Mouse (Mus musculus) hindbrain, embryonic 13.5 days (tissue): ENCODE data around the gene Tdrd12. TPM values are rescaled to one million over a fixed set of nuclear protein-coding genes. Genes with fewer than 3 reads are reported as not detected.
"Not testable (repeated sequence)": the region's sequence is repeated elsewhere in the genome, so short reads cannot be mapped to it uniquely, and the experiment has no call there.

Experiments used
- ATAC-seq: fragments of 200-750 bp; cut with Nextera tagmentation; 2 replicates; pipeline ENCODE4 v1.8.0; 2017; ENCODE audit warnings: moderate TSS enrichment; ENCODE audit not compliant: low FRiP score
- H3K27ac ChIP-seq: fragments of 300-500 bp; sonication (generic); 2 replicates; pipeline ENCODE4 v1.5.1; 2015; ENCODE audit warnings: inconsistent platforms, mild to moderate bottlenecking, moderate library complexity
- H3K27me3 ChIP-seq: fragments of 300-500 bp; sonication (generic); 2 replicates; pipeline ENCODE4 v1.6.1; 2015; ENCODE audit warnings: mild to moderate bottlenecking, inconsistent platforms
- H3K36me3 ChIP-seq: fragments of 300-500 bp; sonication (generic); 2 replicates; pipeline ENCODE4 v1.6.1; 2015; ENCODE audit warnings: mild to moderate bottlenecking, inconsistent platforms
- H3K4me1 ChIP-seq: fragments of 300-500 bp; sonication (generic); replicated peaks from 2 replicates; pipeline ENCODE4 v1.6.1; 2015; ENCODE audit warnings: inconsistent platforms
- H3K4me2 ChIP-seq: fragments of 300-500 bp; sonication (generic); 2 replicates; pipeline ENCODE4 v1.6.1; 2015; ENCODE audit warnings: inconsistent platforms, mild to moderate bottlenecking, moderate library complexity
- H3K4me3 ChIP-seq: fragments of 300-500 bp; sonication (generic); 2 replicates; pipeline ENCODE4 v1.5.1; 2015; ENCODE audit warnings: mild to moderate bottlenecking, inconsistent platforms
- H3K9ac ChIP-seq: fragments of 300-500 bp; sonication (generic); 2 replicates; pipeline ENCODE4 v1.6.1; 2015; ENCODE audit warnings: mild to moderate bottlenecking, inconsistent platforms
- H3K9me3 ChIP-seq: fragments of 300-500 bp; sonication (generic); 2 replicates; pipeline ENCODE4 v1.6.1; 2016; ENCODE audit warnings: inconsistent platforms
- WGBS: fragments of 180-500 bp; shearing (Covaris S2); methylation state at CpG from one replicate; pipeline ENCODE4 v1.1.7; 2015; 5-methylcytosine and 5-hydroxymethylcytosine counted together
- polyA plus RNA-seq: library from polyadenylated mRNA; unstranded; fragments of >200 nt; fragmentation: Nextera tagmentation; extraction: Ambion mirVana; gene quantifications from 2 replicates; pipeline ENCODE4 v1.2.1, GENCODE M21; 2015

Gene Tdrd12
- 0.43 and 0.61 TPM in 2 replicates for polyA plus RNA-seq

DNA sequence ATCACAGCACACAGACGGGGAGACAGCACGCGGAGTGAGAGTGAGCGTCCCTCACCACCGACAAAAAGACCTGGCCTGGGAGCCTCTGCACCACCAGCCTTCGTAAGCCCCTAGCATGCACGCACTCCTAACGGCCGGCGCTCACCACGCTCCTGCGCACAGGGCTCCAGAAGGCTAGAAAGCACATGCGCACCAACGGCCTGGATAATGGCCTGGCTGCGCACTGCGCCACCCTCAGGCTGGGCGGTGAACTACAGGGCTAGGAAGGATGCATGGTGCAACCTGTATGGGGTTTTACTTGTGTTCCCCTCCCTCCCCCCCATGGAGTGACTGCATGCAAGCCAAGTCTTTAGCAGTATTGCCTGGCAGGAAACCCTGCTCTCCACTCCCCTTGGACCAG, at the start of gene Tdrd12:
Tdrd12 (minus strand) TSS at position 184 of the 400 bp plus-strand sequence.
- Histone ChIP-seq H3K9me3 (no peaks in the 10 kb centered on the region), H3K36me3 (no peaks in the 10 kb centered on the region)
- 95% methylated on average over 17 of the region's 17 CpGs for WGBS

DNA sequence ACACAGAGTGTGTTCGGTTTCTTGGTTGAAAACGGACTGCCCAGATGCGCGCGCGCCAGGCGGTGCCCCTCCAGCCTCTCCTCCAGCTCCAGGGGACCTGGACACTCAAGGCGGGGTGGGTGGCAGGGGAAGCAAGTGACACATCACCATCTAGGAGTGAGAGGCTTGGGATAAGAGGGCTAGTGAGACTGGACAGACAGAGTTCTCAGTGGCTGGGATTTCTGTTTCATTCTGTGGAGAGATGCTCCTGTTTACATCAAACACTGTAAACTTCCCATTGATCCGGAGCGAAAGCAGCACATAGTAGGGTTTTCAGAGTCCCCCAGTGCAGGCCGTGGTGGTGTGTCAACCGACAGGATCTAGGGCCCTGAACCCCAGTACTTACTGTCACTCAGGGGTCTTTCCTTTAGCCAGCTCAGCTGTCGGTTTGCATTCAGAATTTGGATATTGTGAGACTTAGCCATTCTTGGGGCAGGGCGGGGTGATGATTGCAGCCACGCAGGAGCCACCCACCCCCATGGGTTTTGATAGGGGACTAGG, 49.4 kb upstream of the Tdrd12 start:
- Histone ChIP-seq H3K27me3 (peaks cover 34% of the 10 kb centered on the region), H3K36me3 (peaks cover 3% of the 10 kb centered on the region), H3K4me2 (peak overlapping the region; percentile 99), H3K4me1 (peaks cover 32% of the 10 kb centered on the region), H3K9ac (peak overlapping the region; percentile 85), H3K9me3 (no peaks in the 10 kb centered on the region), H3K27ac (no peak overlapping the region), H3K4me3 (peak overlapping the region; percentile 78)
- no peak for ATAC-seq
- WGBS, result 23% methylated on average over 15 of the region's 15 CpGs

More for the DNA sequence above, at the start of gene Tdrd12:
- no peak for ATAC-seq
- H3K9ac ChIP-seq, result no peak within 1 kb of the TSS
- H3K27me3 ChIP-seq, result no peaks in the 10 kb centered on the region
- H3K4me3 ChIP-seq, result no peak within 1 kb of the TSS
- H3K27ac ChIP-seq, result no peak within 1 kb of the TSS
- H3K4me1 ChIP-seq, result no peaks in the 10 kb centered on the region
- H3K4me2 ChIP-seq, result no peak within 1 kb of the TSS

DNA sequence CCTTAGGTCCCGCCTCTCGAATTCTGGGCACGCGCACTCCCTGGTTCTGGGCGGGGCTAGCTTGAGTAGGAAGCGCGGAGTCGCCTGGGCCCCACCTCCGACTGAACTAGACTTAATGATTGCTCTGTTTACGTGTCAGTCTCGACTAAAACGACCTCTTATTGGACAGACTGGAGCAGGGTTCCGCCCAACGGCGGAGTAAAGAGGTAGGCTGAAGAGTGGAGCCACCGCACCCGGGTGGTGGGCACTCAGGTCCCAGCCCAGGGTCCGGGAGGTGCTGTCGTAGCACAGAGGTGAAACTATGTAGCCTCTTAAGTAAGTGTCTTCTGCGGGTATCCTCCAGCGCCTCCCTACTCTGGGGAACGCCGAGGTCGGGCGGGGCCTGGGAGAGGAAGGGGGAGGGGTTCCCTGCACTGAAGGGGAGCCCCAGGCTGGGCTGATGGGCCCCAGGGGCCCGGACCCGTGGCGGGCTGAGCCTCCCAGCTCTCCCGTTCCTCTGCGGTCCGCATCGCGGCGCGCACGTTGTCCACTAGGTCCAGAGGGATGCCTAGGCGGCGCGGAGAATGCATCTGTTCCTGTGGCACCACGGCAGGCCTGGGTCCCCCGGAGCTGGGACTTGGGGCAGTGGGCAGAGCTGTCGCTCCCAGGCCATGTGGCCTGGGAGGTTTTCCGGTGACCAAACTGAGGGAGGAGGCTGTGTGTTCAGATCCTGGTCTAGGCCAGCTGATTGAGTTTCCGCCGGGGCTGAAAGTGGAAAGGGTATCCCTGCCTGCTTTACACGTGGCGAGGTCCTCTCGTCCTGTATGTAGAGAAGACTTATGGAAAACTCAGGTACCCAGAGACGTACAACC, 48.7 kb upstream of the Tdrd12 start, which contains the start of gene Ankrd27:
Ankrd27 (plus strand) TSS at position 190 of the 851 bp plus-strand sequence.
- under 1% methylated on average over 49 of the region's 49 CpGs for WGBS
- Histone ChIP-seq H3K4me3 (peak within 1 kb of the TSS; percentile 78), H3K36me3 (no peaks in the 10 kb centered on the region), H3K27me3 (peaks cover 41% of the 10 kb centered on the region), H3K4me1 (peaks cover 32% of the 10 kb centered on the region), H3K9ac (peak within 1 kb of the TSS; percentile 85), H3K9me3 (no peaks in the 10 kb centered on the region), H3K4me2 (peak within 1 kb of the TSS; percentile 99), H3K27ac (peak within 1 kb of the TSS; percentile 81)
- ATAC-seq, result peak; percentile 99

DNA sequence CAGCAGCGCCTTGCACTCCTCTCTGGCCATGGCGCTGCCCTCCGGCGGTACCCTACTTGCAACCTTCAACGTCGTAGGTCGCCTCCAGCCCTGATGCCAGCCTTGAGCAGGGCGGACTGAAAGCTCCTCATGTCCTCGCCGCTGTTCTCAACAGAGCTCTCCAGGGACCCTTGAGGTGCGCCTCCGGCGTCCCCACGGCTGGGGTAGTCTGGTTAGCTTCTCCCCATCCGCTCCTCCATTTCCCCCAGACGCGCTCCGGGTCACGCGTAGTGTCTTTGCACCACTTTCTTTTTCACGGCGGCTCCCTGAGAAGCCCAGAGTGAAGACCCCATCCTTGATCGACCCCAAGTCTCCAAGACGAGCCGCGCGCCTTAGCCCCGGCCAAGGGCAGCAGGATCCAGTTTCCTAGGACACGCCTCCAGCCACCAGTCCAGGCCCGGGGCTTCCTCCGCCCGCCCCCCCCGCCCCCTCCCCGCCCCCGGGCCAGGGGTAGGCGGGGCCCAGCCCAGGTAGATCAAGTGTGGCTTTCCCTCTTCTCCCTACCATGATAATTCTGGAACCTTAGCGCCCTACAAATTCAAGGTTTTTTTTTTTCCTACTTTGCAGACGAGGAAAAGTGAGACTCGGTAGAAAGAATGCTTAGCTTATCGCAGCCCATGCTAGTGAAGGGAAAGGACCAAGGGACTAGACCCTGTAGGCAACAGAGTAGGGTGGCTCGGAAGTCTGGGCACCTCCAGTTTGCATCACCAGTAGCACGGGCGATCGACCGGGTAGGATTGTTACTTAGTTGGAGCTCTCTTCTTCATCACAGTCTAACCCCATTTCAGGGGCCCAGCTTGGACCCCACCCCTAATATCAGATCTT, 47.9 kb upstream of the Tdrd12 start, which contains the start of gene Rgs9bp:
Rgs9bp (minus strand) TSS at position 392 of the 864 bp plus-strand sequence.
- Histone ChIP-seq H3K27me3 (peaks cover 49% of the 10 kb centered on the region), H3K9me3 (no peaks in the 10 kb centered on the region), H3K4me1 (peaks cover 28% of the 10 kb centered on the region), H3K36me3 (no peaks in the 10 kb centered on the region), H3K4me3 (peak within 1 kb of the TSS; percentile 78), H3K4me2 (peak within 1 kb of the TSS; percentile 99), H3K27ac (peak within 1 kb of the TSS; percentile 81), H3K9ac (peak within 1 kb of the TSS; percentile 85)
- WGBS, result under 1% methylated on average over 45 of the region's 45 CpGs
- peak; percentile 78 for ATAC-seq

DNA sequence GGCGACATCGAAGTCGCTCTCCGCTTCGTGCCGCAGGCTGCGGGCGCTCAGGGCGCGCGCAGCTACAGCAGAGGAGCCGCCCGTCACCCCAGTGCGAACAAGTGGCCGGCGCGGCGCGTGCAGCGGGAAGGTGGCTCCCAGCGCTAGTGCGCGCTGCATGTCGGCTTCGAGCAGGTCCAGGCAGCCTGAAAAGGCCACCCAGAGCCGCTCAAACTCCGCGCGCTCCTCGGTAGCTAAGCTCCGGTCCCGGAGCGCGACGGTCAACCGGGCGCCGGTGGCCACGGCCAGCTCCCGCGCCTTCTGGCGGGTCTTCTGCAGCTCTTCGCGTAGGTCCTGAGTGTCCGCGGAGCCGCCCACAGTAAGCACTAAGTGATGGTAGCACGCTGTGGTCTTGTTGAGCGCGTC, 47.2 kb upstream of the Tdrd12 start:
- no peaks in the 10 kb centered on the region for H3K36me3 ChIP-seq
- WGBS, result 1% methylated on average over 50 of the region's 50 CpGs
- peak overlapping the region; percentile 65 for H3K9ac ChIP-seq
- peak overlapping the region; percentile 78 for H3K4me3 ChIP-seq
- no peak overlapping the region for H3K27ac ChIP-seq
- H3K4me1 ChIP-seq, result peaks cover 28% of the 10 kb centered on the region
- no peaks in the 10 kb centered on the region for H3K9me3 ChIP-seq
- peaks cover 49% of the 10 kb centered on the region for H3K27me3 ChIP-seq
- no peak for ATAC-seq
- H3K4me2 ChIP-seq, result peak overlapping the region; percentile 99

DNA sequence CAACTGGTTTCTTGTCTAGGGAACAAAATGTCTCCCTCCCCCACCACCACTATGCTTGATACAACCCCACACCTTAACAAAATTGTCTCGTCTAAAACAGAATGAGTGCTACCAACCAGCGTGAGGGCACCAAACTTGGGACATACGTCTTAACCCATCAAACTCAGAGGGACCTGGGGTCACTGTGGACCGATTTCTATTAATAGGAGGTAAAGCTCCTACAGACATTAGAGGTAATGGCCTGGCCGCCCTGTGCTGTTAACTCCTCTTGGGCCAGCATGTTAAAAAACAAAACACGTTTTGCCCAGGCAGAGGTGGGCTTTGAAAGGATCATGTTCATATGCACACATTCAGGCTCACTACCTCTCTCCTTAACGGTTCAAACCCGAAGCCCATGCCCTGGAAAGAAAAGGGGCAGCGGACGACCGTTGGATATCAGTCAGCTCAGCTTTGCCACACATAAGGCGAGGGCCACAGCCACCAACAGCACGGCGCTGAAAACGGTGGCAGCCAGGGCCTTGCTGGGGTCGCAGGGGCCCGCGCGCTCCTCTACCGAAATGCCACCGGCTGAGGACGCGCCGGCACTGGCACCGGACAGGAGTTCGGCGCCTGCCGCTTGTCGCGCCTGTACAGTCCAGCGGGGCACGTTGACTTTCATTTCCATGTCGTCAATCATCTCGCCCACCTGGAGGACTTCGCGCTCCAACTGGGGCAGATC, 46.7 kb upstream of the Tdrd12 start:
- no peak overlapping the region for H3K27ac ChIP-seq
- peak overlapping the region; percentile 78 for H3K4me3 ChIP-seq
- 5% methylated on average over 36 of the region's 36 CpGs for WGBS
- no peak for ATAC-seq
- peak overlapping the region; percentile 99 for H3K4me2 ChIP-seq
- peaks cover 49% of the 10 kb centered on the region for H3K27me3 ChIP-seq
- peak overlapping the region; percentile 65 for H3K9ac ChIP-seq
- no peaks in the 10 kb centered on the region for H3K36me3 ChIP-seq
- H3K9me3 ChIP-seq, result no peaks in the 10 kb centered on the region
- peaks cover 28% of the 10 kb centered on the region for H3K4me1 ChIP-seq

DNA sequence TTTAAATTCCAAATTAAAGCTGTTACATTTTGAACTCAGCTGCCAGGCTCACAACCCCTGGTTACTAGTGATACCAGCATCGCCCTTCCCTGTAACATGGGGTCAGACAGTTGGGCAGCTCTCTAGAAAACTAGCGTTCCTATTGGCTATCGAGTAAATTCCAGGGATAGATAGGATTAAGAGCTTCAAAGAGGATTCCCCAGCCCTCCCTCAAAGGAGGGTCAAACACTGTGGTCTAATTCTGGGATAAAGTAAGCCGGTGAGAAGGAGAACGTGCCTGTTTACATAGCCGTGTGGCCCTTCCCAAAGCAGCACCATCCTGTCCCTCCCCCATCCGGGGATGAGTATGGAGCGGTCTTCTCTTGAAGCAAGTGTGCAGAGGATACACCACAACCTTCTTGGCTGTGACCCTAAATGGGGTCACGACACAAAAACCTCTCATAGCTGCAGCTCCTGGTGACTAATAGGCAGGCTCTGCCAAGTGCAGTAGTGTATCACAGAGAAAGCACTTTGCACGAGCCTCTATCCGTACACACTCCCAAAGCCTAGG, 46.0 kb upstream of the Tdrd12 start:
- H3K9ac ChIP-seq, result no peak overlapping the region
- ATAC-seq, result no peak
- no peak overlapping the region for H3K4me3 ChIP-seq
- H3K4me1 ChIP-seq, result peaks cover 28% of the 10 kb centered on the region
- H3K36me3 ChIP-seq, result no peaks in the 10 kb centered on the region
- H3K27me3 ChIP-seq, result peaks cover 49% of the 10 kb centered on the region
- H3K27ac ChIP-seq, result no peak overlapping the region
- 18% methylated on average over 11 of the region's 11 CpGs for WGBS
- no peak overlapping the region for H3K4me2 ChIP-seq
- H3K9me3 ChIP-seq, result no peaks in the 10 kb centered on the region

DNA sequence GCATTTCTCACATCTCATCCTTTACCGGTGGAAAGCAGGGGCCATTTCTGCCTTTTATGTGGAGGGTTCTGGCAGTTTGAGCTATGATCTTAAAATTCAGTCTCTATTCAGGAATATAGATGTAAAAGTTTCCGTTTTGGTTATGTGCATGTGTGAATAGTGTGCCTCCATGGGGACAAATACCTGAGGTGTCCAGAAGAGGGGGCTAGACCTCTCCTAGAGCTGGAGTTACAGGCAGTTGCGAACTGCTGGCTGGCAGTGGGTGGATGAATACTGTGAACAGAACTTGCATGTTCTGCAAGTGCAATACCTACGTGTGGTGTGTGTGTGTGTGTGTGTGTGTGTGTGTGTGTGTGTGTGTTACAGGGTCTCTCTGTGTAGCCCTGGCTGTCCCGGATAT, 45.2 kb upstream of the Tdrd12 start:
- Histone ChIP-seq H3K4me3 (no peak overlapping the region), H3K9ac (no peak overlapping the region), H3K27ac (no peak overlapping the region), H3K27me3 (peaks cover 49% of the 10 kb centered on the region), H3K36me3 (no peaks in the 10 kb centered on the region), H3K4me2 (no peak overlapping the region), H3K9me3 (no peaks in the 10 kb centered on the region), H3K4me1 (peaks cover 22% of the 10 kb centered on the region)
- no peak for ATAC-seq
- 73% methylated on average over 5 of the region's 5 CpGs for WGBS

DNA sequence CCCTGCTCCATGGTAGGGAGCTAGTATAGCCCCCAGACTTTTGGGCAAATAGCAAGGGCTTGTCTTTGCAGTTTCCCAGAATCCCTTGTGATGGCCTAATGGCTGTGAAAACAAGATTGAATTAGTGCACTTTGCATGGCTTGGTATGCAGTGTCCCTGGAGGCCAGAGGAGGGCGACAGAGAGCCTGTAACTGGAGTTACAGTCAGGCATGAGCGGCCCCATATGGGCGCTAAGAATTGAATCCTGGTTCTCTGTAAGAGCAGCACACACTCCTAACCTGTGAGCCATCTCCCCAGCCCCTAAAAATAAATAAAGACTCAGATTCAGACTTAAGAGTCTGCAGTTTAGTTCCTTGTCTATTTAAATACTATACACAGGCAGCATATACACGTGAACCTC, 42.3 kb upstream of the Tdrd12 start:
- no peak for ATAC-seq
- H3K9ac ChIP-seq, result no peak overlapping the region
- WGBS, result 29% methylated on average over 4 of the region's 4 CpGs
- no peak overlapping the region for H3K4me2 ChIP-seq
- no peak overlapping the region for H3K27ac ChIP-seq
- no peaks in the 10 kb centered on the region for H3K36me3 ChIP-seq
- no peaks in the 10 kb centered on the region for H3K9me3 ChIP-seq
- H3K27me3 ChIP-seq, result peaks cover 44% of the 10 kb centered on the region
- no peak overlapping the region for H3K4me3 ChIP-seq
- H3K4me1 ChIP-seq, result peaks cover 8% of the 10 kb centered on the region

DNA sequence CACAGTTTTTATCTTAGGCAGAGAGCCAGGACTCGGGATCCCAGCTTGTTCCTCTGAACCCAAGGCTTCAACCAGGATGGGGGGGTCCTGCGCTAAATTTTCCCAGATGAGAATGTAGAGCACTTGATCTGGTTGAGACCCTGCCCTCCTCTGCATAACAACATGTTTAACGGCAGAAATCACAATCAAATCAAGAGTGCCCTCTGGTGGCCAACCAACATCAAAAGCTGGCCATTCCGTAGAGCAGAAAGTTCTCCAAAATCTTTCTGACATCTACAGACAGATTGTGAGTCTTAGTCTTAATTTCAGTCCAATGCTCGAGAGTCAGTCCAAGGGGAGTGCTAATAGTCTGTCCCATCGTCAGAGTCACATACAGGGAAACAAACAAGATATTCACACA, 33.3 kb upstream of the Tdrd12 start:
- H3K27ac ChIP-seq, H3K4me3 ChIP-seq, ATAC-seq, H3K9ac ChIP-seq, H3K4me1 ChIP-seq, H3K27me3 ChIP-seq, H3K9me3 ChIP-seq, H3K36me3 ChIP-seq, H3K4me2 ChIP-seq: not testable (repeated sequence)
- WGBS, result 21% methylated on average over 6 of the region's 6 CpGs

DNA sequence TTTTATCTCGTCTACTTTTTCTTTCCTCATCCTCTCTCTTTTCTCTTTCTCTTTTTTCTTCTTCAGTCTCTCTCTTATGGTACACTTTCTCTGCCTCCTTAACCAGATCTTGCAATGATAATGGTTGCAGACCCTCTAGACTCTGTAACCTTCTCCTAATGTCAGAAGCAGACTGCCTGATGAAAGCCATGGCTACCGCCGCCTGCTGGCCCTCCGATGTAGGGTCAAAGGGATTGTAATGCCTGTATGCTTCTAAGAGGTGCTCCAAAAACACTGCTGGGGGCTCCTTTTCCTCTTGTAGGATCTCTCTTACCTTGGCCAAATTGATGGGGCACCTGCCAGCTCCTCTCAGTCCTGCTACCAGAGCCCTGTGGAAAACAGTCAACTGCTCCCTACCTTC, 32.2 kb upstream of the Tdrd12 start:
- H3K4me1 ChIP-seq, H3K4me3 ChIP-seq, H3K4me2 ChIP-seq, H3K9ac ChIP-seq, H3K27me3 ChIP-seq, H3K9me3 ChIP-seq, H3K27ac ChIP-seq, H3K36me3 ChIP-seq, ATAC-seq: not testable (repeated sequence)
- WGBS, result 93% methylated on average over 4 of the region's 4 CpGs
